Mouse (Mus musculus) spleen, adult 12 weeks (tissue): ENCODE results near the gene Pcsk7.

ENCODE experiments used
- DNase-seq: peaks from one replicate; pipeline ENCODE4 v3.0.0; 2022; ENCODE audit warnings: low spot score

Gene Pcsk7

GRCm38 (mm10) chr9:45906355-45907077 lies at the start of gene Pcsk7, which contains the start of gene Rnf214:
Gene Pcsk7 (plus strand): TSS chr9:45906497.
Gene Rnf214 (minus strand): TSS chr9:45906911.
- peak; percentile 81 for DNase-seq

- no peak for DNase-seq
These were observed 46.9 kb upstream of the Pcsk7 start for GRCm38 (mm10) chr9:45859364-45859763.

DNA sequence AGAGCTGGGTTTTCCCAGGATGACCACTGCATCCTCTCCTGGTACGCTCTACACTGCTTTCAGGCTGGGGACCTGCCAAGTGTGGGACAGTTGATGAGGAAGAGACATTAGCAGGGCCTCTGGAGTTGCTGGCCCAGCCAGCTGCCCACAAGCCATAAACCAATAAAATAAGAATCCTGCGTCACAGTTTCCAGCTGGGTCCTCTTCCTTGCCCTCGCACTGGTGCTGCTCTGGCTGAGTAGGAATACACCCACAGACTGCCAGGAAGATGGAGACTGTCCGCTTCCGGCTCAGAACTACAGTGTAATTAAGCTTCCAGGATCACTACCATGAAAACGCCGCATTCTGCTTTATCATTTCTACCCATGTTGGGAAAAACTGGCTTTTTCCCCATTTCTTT lies 44.5 kb upstream of the Pcsk7 start:
- no peak for DNase-seq

- DNase-seq = no peak
These were observed 37.1 kb upstream of the Pcsk7 start for GRCm38 (mm10) chr9:45869181-45869580.

GRCm38 (mm10) chr9:45870265-45870664 lies 36.0 kb upstream of the Pcsk7 start:
- no peak for DNase-seq

- DNase-seq = no peak
These were observed 28.4 kb upstream of the Pcsk7 start for GRCm38 (mm10) chr9:45877928-45878327.

- DNase-seq = no peak
These were observed 12.6 kb upstream of the Pcsk7 start for GRCm38 (mm10) chr9:45893681-45894080.

DNA sequence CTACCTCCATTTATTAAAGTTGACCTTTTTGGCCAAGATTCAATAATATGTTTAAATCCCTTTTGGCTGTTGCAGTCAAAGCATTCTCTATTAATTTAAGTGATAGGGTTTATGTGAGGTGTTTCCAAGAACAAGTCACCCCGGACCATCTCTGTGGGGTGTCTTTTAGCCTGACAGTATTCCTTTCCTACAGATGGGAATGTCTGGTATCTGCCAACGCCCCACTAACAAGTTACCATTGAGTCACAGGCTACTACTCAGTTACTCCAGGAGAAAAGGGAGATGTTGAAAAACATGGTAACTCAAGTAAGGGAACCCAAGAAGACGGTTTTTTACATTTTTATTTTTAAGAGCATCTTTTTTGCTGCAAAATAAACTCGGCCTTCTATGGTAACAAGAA lies 1.1 kb upstream of the Pcsk7 start:
- no peak for DNase-seq

GRCm38 (mm10) chr9:45905811-45906237 lies 473 bp upstream of the Pcsk7 start:
- DNase-seq = no peak

DNA sequence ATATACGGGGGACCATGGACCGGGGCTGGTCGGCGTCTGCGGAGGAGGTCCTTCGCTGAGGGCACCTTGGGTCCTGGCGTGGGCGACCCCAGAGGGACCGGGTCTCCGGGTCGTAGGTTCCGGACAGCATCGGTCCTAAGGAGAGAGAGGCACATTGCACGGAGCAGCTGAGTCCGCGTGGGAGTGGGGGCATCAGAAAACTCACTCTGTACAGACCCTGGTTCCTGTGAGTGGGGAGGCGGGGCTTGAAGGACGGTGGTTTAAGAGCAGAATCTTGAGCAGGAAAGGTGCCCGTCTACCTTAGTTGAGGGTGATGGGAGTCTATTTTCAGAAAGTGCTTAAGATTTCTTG lies 756 bp downstream of the Pcsk7 start:
- DNase-seq = no peak

DNA sequence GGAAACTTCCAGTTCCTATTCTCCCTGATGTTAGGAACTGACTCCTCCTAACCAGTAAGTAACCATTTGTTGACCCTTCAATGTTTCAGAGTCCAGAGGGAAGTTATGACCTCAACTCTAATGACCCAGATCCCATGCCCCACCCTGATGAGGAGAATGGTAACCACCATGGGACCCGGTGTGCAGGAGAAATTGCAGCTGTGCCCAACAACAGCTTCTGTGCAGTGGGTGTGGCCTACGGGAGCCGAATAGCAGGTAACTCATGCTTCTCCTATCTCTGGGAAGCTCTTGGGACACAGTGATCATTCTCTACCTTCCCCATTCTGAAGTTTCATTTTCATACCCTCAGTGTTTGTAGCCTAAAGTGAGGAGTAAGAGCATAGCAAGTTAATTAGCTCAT lies 4.7 kb downstream of the Pcsk7 start:
- no peak for DNase-seq

GRCm38 (mm10) chr9:45911673-45912072 lies 5.4 kb downstream of the Pcsk7 start:
- DNase-seq = peak; percentile 19

GRCm38 (mm10) chr9:45915659-45916058 lies 9.4 kb downstream of the Pcsk7 start:
- DNase-seq = no peak

DNA sequence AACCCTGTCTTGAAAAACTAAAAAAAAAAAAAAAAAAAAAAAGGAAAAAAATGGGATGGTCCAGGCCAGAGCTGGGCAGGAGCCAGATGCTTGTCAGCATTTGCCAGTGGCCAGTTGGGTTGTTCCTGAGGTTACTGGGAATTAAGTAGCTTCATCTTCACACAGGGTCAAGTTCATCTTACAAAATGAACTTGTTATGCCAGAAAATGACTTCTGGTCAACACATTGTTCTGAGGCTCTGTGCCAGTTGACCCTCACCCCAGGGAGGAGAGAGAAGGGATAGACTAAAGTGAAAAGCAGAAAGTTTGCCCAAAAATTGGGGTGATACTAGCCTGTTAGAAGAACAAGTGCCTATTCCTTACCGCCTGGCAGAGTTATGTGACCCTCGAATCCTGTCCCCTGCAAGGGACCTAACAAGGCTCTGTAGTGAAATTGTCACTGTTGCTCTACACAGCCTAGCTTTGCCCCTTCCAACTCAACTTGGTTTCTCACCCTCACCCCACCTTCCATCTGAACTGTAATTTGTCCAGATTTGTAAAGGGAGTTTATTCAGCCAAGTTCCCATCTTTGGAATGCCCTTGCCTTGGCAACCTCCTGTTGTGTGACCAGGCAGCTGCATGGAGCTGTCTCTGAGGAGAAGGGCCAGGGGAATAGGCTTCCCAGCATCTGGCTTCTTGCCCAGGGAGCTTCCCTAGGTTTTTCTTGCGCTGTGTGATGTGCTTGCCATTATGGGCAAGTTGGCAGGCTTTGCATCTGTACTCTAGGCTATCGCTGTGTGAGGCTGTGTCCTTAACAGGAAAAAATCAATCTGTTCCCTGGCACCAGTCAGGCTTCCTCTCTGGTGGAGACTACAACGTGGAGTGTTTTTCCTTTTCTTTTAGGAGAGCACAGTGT lies 11.0 kb downstream of the Pcsk7 start:
- no peak for DNase-seq

DNA sequence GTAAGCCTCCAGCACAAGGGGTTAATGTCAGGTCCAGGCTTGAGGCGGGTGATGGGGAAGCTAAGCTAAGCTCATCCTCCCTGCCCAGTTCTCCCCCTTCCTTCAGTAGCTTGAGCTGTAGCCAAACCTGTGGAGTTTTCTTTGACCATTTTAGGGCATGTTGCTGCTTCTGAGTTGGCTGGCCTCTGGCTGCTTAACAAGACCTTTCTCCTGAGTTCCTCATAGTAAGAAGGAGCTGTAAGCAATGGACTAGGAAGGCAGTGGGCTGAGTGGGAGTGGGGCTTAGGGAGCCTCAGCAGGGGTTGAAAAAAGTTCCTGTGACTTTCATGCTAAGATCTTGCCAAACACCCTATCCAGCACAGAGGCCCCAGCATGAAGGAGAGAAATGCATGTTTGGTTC lies 13.6 kb downstream of the Pcsk7 start:
- DNase-seq = no peak

DNA sequence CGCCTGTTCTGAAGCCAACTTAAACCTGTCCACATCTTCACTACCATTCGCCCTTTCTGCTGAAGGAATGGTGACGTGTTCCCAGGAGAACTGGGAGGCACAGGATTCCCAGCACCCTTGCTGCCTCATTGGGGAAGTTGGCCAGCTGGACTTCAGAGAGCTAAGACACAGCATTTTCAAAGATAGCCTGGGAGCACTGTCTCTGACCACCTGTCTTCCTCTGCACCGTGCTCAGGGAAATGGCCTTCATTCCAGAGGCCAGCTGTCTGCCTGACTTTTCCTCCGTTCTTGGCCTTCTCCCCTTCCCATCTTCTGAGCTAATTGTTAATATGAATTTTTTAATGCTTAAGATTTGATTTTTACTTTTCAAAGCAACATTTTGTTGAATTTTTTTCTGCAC lies 23.0 kb downstream of the Pcsk7 start:
- DNase-seq = no peak

GRCm38 (mm10) chr9:45931958-45932357 lies 25.7 kb downstream of the Pcsk7 start:
- no peak for DNase-seq

- DNase-seq = no peak
These were observed 26.5 kb downstream of the Pcsk7 start for GRCm38 (mm10) chr9:45932571-45933415.

- no peak for DNase-seq
These were observed 29.4 kb downstream of the Pcsk7 start, which contains the start of gene Tagln for GRCm38 (mm10) chr9:45935628-45936210. Gene Tagln (minus strand): TSS chr9:45936058.

GRCm38 (mm10) chr9:45936883-45937282 lies 30.6 kb downstream of the Pcsk7 start:
- DNase-seq = peak; percentile 24

- DNase-seq = no peak
These were observed 31.8 kb downstream of the Pcsk7 start for GRCm38 (mm10) chr9:45938088-45938487.
